Mouse (Mus musculus): Measurements from ENCODE around the gene Cep164. TPM values are rescaled to one million over a fixed set of nuclear protein-coding genes. Genes with fewer than 3 reads are reported as not detected.
"Not testable (repeated sequence)": the region's sequence is repeated elsewhere in the genome, so short reads cannot be mapped to it uniquely, and the experiment has no call there.

Cep164 gene
- polyA plus RNA-seq, 1 experiment: 23.1 TPM

DNA sequence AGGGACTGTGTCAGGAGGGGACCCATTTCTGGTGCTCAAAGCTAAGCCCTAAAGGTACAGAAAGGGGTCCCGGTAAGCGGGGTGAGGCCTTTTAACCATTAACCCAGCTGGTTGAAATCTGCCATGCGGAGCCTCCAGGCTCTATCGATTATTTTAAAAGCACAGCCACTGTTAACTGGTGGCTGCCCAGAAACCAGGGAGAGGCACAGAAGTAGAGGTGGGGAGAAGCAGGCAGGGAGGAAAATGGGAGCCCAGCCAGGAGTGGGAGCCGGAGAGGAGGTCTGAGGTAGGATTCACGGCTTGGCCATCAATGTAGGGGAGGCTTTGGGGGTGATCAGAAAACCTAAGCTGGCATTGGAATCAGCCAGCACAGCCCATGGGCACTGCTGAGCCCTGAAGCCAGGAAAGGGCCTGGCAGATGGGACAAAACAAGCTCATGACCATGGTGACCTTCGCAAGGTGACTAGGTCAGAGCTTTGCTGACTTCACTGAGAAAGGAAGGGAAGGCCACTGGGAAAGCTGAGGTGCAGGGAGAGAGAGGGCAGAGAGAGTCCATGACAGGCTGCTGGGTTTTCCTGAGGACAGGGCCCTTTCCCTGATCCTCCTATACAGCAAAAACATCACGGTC lies 22.2 kb upstream of the Cep164 start:
- no peak for DNase-seq
- TF ChIP-seq POLR2A (IDR thresholded peaks at IDR 0.05; ENCODE audit: borderline replicate concordance, extremely low read depth, low read depth, low read length): no peak
- TF ChIP-seq CTCF (IDR thresholded peaks at IDR 0.05; ENCODE audit: insufficient read depth, low read length): no peak
- peaks cover 4% of the 10 kb centered on the region; the same call in 1 of the 2 replicates for H3K4me1 ChIP-seq (ENCODE audit: control insufficient read depth, insufficient read depth, low read length)
- 73% methylated on average over 8 of the region's 8 CpGs for WGBS
- no peak overlapping the region for H3K4me3 ChIP-seq (replicated peaks; ENCODE audit: extremely low read depth, low read depth, low read length)

DNA sequence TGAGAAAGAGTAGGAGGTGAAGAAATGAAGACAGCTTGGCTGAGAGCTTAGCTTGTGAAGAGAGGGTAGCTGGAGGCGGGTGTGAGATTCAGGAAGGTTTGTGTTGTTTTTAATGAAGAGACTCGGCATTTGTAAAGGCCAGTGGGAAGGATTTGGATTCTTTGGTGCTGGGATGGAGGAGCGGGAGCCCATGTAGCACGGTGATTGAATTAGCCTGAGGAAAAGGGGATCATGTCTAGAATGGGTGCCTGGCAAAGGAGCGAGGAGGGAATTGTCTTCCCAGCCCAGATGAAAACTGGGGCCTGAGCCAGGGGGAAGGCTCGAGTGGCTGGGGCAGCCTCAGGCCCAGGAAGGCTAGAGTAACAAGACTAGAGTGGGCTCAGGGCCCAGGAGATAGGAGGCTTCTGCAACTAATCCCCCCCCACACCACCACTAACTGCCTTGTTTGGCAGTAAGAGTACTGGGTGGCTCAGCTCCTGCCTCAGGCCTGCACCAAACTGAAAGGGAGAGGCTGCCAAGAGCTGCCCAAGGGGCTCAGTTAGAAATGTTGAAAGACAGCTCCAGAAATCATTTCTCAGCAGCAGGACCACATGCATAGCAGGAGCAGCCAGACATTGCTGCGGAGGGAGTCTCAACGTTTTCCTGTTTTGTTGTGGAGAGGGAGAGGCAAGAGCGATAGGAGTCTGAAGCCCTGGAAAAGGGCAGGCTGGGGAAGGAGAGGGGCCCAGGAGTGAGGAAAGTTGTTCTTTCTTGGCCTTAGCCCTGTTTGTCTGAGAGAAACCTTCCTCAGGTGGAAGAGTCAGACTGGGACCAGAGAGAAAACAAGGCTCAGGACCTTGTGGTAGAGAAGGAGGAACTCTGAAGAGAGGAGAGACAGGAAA lies 21.3 kb upstream of the Cep164 start:
- DNase-seq: no peak
- TF ChIP-seq POLR2A (IDR thresholded peaks at IDR 0.05; ENCODE audit: borderline replicate concordance, extremely low read depth, low read depth, low read length) (no peak), CTCF (IDR thresholded peaks at IDR 0.05; ENCODE audit: insufficient read depth, low read length) (no peak)
- WGBS: 56% methylated on average over 9 of the region's 9 CpGs
- Histone ChIP-seq H3K4me1 (ENCODE audit: control insufficient read depth, insufficient read depth, low read length) (peaks cover 4% of the 10 kb centered on the region; the same call in 1 of the 2 replicates), H3K4me3 (replicated peaks; ENCODE audit: extremely low read depth, low read depth, low read length) (no peak overlapping the region)

DNA sequence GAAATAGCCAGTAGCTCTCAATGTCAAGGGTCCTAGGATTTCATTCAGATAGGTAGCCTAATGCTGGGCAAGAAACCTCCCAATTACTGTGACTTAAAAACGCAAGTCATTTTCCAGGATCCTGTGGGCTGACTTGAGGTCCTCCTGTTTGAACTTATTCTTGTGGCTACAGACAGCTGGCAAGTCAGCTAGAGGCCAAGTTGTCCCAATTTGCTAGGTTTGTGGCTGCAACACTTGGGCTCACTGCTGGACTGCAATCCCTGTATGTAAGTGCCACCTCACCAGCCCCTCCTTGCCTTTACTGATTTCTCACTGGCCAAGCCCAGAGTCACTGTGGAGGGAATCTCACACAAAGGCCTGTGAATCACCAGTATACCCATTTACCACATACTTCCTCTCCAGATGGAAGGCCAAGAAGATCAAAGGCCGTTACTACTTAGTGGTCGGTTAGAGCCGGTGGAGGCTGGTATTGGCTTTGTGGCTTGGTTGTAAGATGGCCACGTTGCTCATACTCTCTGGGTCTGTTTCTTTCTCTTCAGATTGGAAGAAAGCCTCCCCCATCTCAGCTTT lies 18.5 kb upstream of the Cep164 start:
- no peak for TF ChIP-seq POLR2A (IDR thresholded peaks at IDR 0.05; ENCODE audit: borderline replicate concordance, extremely low read depth, low read depth, low read length)
- no peak for TF ChIP-seq CTCF (IDR thresholded peaks at IDR 0.05; ENCODE audit: insufficient read depth, low read length)
- Histone ChIP-seq H3K4me3 (replicated peaks; ENCODE audit: extremely low read depth, low read depth, low read length) (no peak overlapping the region), H3K4me1 (ENCODE audit: control insufficient read depth, insufficient read depth, low read length) (peaks cover 4% of the 10 kb centered on the region; the same call in 1 of the 2 replicates)
- DNase-seq: no peak
- WGBS: 72% methylated on average over 5 of the region's 5 CpGs

DNA sequence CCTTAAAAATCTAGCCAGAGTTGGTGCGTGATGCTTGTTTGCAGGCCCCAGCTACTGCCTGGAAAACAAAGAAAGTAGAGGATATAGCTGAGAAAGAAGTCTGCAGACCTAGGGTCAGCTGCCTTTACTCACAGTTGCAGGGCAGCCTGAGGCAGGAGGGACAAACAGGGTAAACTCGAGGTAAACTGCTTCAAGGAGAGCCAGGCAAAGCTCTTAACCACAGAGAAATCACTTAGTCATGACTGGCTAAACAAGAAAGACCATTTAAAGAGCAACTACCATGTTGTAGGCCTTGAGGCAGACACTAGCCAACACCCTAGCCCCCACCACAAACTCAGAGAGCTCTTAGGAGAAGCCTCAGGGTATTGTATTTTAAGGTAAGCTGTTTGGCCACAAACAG lies 17.7 kb upstream of the Cep164 start:
- DNase-seq; H3K4me1 ChIP-seq (ENCODE audit: control insufficient read depth, insufficient read depth, low read length); H3K4me3 ChIP-seq (replicated peaks; ENCODE audit: extremely low read depth, low read depth, low read length): not testable (repeated sequence)
- WGBS: 68% methylated on average over 2 of the region's 2 CpGs

DNA sequence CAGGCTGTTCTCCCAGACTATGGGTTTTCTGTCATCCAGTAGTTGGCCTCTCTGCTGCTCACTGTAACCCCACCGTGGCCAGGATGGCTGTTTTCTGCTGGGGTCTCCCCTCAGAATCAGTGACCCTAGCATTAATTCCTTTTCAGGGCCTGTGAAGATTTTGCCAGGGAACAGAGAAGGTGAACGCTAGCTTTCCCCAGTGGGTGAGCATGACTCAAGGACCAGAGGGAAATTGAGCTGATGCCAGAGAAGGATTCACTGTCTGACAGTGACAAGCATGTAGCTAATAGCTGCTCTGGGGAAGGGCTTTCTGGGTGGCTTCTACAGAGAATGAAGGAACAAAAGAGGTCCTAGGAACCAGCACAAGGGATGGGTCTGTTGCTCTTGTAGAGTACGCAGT lies 17.1 kb upstream of the Cep164 start:
- Histone ChIP-seq H3K4me1 (ENCODE audit: control insufficient read depth, insufficient read depth, low read length) (peaks cover 5% of the 10 kb centered on the region), H3K4me3 (replicated peaks; ENCODE audit: extremely low read depth, low read depth, low read length) (no peak overlapping the region)
- no peak for DNase-seq
- WGBS: 89% methylated on average over 3 of the region's 3 CpGs
- TF ChIP-seq POLR2A (IDR thresholded peaks at IDR 0.05; ENCODE audit: borderline replicate concordance, extremely low read depth, low read depth, low read length) (no peak), CTCF (IDR thresholded peaks at IDR 0.05; ENCODE audit: insufficient read depth, low read length) (no peak)

DNA sequence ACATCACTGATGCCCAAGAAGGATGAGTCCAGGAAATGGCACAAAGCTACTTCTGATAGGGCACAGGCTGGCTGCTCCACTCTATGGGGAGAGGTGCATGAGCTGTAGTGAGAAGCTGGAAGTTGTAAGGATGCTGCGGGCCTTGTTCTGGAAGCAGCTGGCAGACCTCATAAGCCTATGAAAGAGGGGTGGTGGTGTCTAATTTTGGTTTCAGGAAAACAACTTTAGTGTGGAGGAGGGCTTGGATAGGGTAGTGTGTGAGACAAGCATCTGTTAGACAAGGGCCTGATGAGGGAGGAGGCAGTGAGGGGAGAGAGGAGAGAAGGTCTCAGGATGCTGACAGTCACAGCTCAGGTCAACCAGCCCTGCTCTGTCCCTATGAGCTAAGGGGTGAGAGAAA lies 15.3 kb upstream of the Cep164 start:
- 91% methylated on average over 1 of the region's 1 CpGs for WGBS

DNA sequence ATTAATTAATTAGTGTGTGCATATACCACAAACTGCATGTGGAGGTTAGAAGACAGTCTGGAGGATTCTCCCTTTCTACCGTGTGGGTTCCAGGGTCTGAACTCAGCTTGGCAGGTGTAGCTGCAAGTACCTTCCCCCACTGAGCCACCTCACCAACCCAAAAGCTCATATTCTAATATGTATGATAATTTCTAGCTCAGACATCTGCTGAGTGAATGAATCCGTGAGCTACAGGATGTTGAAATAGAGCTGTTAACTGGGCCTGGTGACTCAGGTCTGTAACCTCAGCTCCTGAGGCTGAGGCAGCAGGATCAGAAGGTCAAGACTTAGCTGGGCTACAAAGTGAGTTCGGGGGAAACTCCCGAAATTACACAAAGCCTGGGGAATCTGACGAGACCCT lies 14.5 kb upstream of the Cep164 start:
- TF ChIP-seq CTCF (IDR thresholded peaks at IDR 0.05; ENCODE audit: insufficient read depth, low read length) (no peak), POLR2A (IDR thresholded peaks at IDR 0.05; ENCODE audit: borderline replicate concordance, extremely low read depth, low read depth, low read length) (no peak)
- H3K4me1 ChIP-seq (ENCODE audit: control insufficient read depth, insufficient read depth, low read length): peaks cover 14% of the 10 kb centered on the region
- 88% methylated on average over 5 of the region's 5 CpGs for WGBS
- H3K4me3 ChIP-seq (replicated peaks; ENCODE audit: extremely low read depth, low read depth, low read length): no peak overlapping the region
- DNase-seq: no peak

More for the DNA sequence above, 15.3 kb upstream of the Cep164 start:
- peaks cover 14% of the 10 kb centered on the region for H3K4me1 ChIP-seq (ENCODE audit: control insufficient read depth, insufficient read depth, low read length)
- no peak for DNase-seq
- no peak for TF ChIP-seq POLR2A (IDR thresholded peaks at IDR 0.05; ENCODE audit: borderline replicate concordance, extremely low read depth, low read depth, low read length)
- no peak overlapping the region for H3K4me3 ChIP-seq (replicated peaks; ENCODE audit: extremely low read depth, low read depth, low read length)

DNA sequence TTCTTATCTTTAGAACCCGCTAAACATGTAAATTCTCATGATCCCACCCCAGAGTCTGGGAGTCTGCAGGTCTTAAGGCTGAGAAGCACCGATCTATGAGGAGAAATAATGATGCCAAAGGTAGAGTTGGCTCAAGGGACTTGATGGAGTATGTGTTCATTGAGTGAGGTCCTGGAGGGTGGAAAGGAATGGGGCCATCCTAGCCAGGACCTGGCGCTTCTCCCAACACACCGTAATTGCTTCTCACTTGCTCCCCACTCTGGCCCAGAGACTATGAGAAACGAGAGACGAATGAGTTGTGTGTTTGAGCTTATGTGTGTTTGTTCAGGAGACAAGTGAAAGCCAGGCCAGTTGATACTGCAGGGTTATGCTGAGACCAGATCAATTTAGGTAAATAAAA lies 13.0 kb upstream of the Cep164 start:
- WGBS: 64% methylated on average over 6 of the region's 6 CpGs
- TF ChIP-seq CTCF (IDR thresholded peaks at IDR 0.05; ENCODE audit: insufficient read depth, low read length): no peak
- no peak for TF ChIP-seq POLR2A (IDR thresholded peaks at IDR 0.05; ENCODE audit: borderline replicate concordance, extremely low read depth, low read depth, low read length)
- Histone ChIP-seq H3K4me3 (replicated peaks; ENCODE audit: extremely low read depth, low read depth, low read length) (no peak overlapping the region), H3K4me1 (ENCODE audit: control insufficient read depth, insufficient read depth, low read length) (peaks cover 14% of the 10 kb centered on the region)
- DNase-seq: no peak

DNA sequence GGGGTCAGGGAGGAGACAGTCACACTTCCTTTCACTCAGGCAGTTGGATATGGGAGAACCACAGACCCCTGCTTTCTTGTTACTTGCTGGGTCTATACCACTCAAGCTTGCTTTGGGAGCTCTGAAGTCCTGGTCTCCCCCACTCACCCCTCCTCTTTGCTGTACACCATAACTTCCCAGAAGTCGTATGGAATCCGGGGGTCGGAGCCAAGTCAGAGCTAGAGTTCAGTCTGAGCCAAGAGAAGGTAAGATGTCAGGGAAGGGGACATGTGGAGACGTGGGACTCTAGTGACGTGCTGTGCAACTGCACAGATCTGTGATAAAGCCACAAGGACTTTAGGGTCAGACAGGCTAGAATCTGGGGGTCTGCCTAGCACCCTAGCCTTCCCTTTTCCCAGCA lies 11.8 kb upstream of the Cep164 start:
- H3K4me1 ChIP-seq (ENCODE audit: control insufficient read depth, insufficient read depth, low read length): peaks cover 14% of the 10 kb centered on the region
- 46% methylated on average over 5 of the region's 5 CpGs for WGBS
- TF ChIP-seq POLR2A (IDR thresholded peaks at IDR 0.05; ENCODE audit: borderline replicate concordance, extremely low read depth, low read depth, low read length): no peak
- TF ChIP-seq CTCF (IDR thresholded peaks at IDR 0.05; ENCODE audit: insufficient read depth, low read length): no peak
- no peak overlapping the region for H3K4me3 ChIP-seq (replicated peaks; ENCODE audit: extremely low read depth, low read depth, low read length)
- no peak for DNase-seq

DNA sequence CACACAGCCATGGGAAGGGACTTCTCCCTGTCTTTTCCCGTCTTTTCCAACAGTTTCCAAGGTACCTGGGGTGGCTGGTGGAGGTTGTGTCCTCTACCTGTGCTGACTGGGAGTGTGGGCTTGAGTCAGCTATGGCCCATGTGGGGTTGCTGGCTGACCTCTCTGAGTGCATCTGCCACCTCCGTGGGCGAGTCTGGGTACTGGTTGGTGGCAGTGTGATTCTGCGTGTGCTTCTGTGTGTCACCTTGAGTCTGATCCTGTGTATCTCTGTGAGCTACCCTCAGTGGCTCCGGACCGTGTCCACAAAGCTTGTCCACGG lies 11.4 kb upstream of the Cep164 start:
- Histone ChIP-seq H3K4me3 (replicated peaks; ENCODE audit: extremely low read depth, low read depth, low read length) (peak overlapping the region; percentile 6), H3K4me1 (ENCODE audit: control insufficient read depth, insufficient read depth, low read length) (peaks cover 14% of the 10 kb centered on the region)
- TF ChIP-seq CTCF (IDR thresholded peaks at IDR 0.05; ENCODE audit: insufficient read depth, low read length) (no peak), POLR2A (IDR thresholded peaks at IDR 0.05; ENCODE audit: borderline replicate concordance, extremely low read depth, low read depth, low read length) (no peak)
- DNase-seq: no peak
- 54% methylated on average over 7 of the region's 7 CpGs for WGBS

All from lung, adult 2 months (tissue).